Mouse (Mus musculus) kidney, adult 2 months (tissue): ENCODE results near the gene Unc80. TPM values are rescaled to one million over a fixed set of nuclear protein-coding genes. Genes with fewer than 3 reads are reported as not detected.

Experiments used
- DNase-seq: peaks from one replicate; pipeline ENCODE4 v3.0.0; 2021
- H3K27ac ChIP-seq: fragments of 200-500 bp; 2 replicates; pipeline ENCODE4 v1.5.1; 2012; ENCODE audit warnings: low read depth, low read length, control low read depth, inconsistent platforms; ENCODE audit not compliant: insufficient read depth
- H3K27me3 ChIP-seq: fragments of 200-500 bp; replicated peaks from 2 replicates; pipeline ENCODE4 v1.6.1; 2012; ENCODE audit warnings: mild to moderate bottlenecking, moderate library complexity, low read length, inconsistent platforms; ENCODE audit not compliant: control insufficient read depth, insufficient read depth
- H3K36me3 ChIP-seq: fragments of 200-500 bp; 2 replicates; pipeline ENCODE4 v1.6.1; 2012; ENCODE audit warnings: mild to moderate bottlenecking, moderate library complexity, low read length, inconsistent platforms; ENCODE audit not compliant: control insufficient read depth, insufficient read depth
- H3K4me1 ChIP-seq: fragments of 200-500 bp; 2 replicates; pipeline ENCODE4 v1.6.1; 2011; ENCODE audit warnings: low read length; ENCODE audit not compliant: control insufficient read depth, insufficient read depth
- H3K4me3 ChIP-seq: fragments of 200-500 bp; 2 replicates; pipeline ENCODE4 v1.5.1; 2011; ENCODE audit warnings: mild to moderate bottlenecking, low read depth, low read length, control low read depth; ENCODE audit not compliant: insufficient read depth
- CTCF ChIP-seq: fragments of 200-500 bp; conservative IDR thresholded peaks from 2 replicates; pipeline ENCODE4 v1.5.1; 2011; ENCODE audit warnings: low read depth, mild to moderate bottlenecking, control low read depth, low read length, moderate library complexity, mixed read lengths; ENCODE audit not compliant: insufficient read depth, insufficient read length
- POLR2A ChIP-seq: fragments of 200-500 bp; IDR thresholded peaks from one replicate; pipeline ENCODE4 v1.6.1; 2011; ENCODE audit warnings: low read depth, low read length, control low read depth
- WGBS: fragments of 180-500 bp; shearing (Covaris S2); methylation state at CpG from one replicate; pipeline ENCODE4 v1.1.7; 2018; 5-methylcytosine and 5-hydroxymethylcytosine counted together
- polyA plus RNA-seq: library from polyadenylated mRNA; depleted of rRNA; stranded (reverse); fragments of >200 nt; gene quantifications from 2 replicates; pipeline ENCODE4 v1.2.3, GENCODE M21; 2012; rRNA removed

Unc80 gene
- polyA plus RNA-seq, 1 experiment = 0.06 TPM

DNA sequence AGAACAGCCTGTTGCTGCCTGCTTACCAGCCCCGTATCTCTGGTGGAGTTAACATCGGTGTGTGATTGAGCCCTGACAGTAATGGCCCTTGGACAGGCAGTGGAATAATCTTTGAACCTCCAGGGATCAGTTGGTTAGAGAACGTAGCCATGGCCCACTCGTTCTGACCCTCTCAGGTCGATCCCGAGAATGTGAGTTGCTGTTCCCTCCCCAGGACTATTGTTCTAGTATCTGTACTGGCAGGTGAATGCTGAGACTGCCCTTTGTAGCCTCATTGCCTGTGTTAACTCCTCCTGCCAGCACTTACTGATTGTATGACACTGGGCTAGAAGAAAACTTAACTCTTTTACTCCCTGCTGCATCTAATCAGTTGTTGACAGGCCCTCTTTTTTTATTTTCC is 236.4 kb downstream of the Unc80 start:
- DNase-seq = no peak
- H3K36me3 ChIP-seq = no peaks in the 10 kb centered on the region; the same call in 1 of the 2 replicates
- 37% methylated on average over 6 of the region's 6 CpGs for WGBS

DNA sequence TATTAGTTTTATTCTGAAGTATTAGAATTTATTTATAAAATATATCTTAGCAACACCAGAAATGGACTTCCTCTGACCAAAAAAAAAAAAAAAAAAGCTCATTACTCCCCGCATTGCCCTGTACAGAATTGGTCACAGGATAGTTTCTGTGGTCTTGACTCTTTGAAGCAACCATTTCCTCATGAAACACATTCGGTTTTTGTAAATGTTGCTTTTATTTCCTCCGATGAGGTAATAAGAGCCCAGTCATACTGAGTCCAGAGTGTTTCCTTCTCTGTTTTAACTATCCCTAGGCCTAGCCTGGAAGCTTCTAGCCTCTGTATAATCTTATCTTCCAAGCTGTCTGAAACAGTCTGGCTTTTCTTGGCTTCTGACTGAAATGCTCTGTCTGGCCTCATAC is 244.7 kb downstream of the Unc80 start:
- no peaks in the 10 kb centered on the region for H3K4me1 ChIP-seq
- TF ChIP-seq CTCF (no peak), POLR2A (no peak)
- 93% methylated on average over 3 of the region's 3 CpGs for WGBS
- H3K27ac ChIP-seq = no peak overlapping the region
- no peak overlapping the region for H3K4me3 ChIP-seq
- peaks cover 4% of the 10 kb centered on the region for H3K36me3 ChIP-seq
- no peak for DNase-seq
- H3K27me3 ChIP-seq = no peaks in the 10 kb centered on the region

More for the DNA sequence above, 236.4 kb downstream of the Unc80 start:
- Histone ChIP-seq H3K4me3 (no peak overlapping the region), H3K27ac (no peak overlapping the region), H3K27me3 (no peaks in the 10 kb centered on the region), H3K4me1 (peaks cover 12% of the 10 kb centered on the region)
- TF ChIP-seq POLR2A (no peak), CTCF (no peak)

DNA sequence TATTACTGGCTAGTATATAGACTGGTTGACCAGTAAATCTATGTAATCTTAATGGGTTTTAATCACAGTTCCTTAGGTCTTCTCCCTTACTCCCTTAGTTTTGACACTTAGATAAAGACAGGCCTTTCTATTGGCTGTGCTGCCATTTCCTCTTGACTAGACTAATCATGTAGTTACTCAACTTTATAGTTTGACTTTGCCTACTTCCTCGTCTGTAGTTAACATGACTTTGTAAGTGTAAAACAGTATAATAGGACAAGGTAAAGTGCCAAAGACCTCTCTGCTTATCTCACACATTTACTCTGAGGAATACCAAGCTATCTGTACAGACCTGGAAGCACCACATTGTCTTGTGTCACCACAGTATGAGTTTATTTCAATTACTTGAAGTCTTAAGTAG is 262.4 kb downstream of the Unc80 start:
- 47% methylated on average over 1 of the region's 1 CpGs for WGBS

More for the DNA sequence above, 262.4 kb downstream of the Unc80 start:
- peaks cover 5% of the 10 kb centered on the region for H3K36me3 ChIP-seq
- DNase-seq = no peak
- H3K27me3 ChIP-seq = no peaks in the 10 kb centered on the region
- no peak overlapping the region for H3K27ac ChIP-seq
- H3K4me1 ChIP-seq = no peaks in the 10 kb centered on the region
- no peak overlapping the region for H3K4me3 ChIP-seq
- no peak for TF ChIP-seq CTCF
- TF ChIP-seq POLR2A = no peak

Other genes starting within 250 kb of the Unc80 start
- 12.3 and 17.6 TPM in 2 replicates for gene Rpe, start 232.5 kb downstream of the Unc80 start, polyA plus RNA-seq